Mouse (Mus musculus) brown adipose tissue, adult 24 weeks (tissue): ENCODE measurements around the gene Gm26620. TPM values are rescaled to one million over a fixed set of nuclear protein-coding genes. Genes with fewer than 3 reads are reported as not detected.

Experiments used
- H3K27ac ChIP-seq: fragments of 200-500 bp; replicated peaks from 2 replicates; pipeline ENCODE4 v1.5.1; 2012; ENCODE audit warnings: low read depth, mild to moderate bottlenecking, low read length
- H3K4me1 ChIP-seq: fragments of 200-500 bp; 2 replicates; pipeline ENCODE4 v1.6.1; 2012; ENCODE audit warnings: low read length, mixed read lengths; ENCODE audit not compliant: control insufficient read depth, insufficient read depth, insufficient read length
- H3K4me3 ChIP-seq: fragments of 200-500 bp; 2 replicates; pipeline ENCODE4 v1.5.1; 2012; ENCODE audit warnings: low read depth, mild to moderate bottlenecking, low read length, moderate library complexity; ENCODE audit not compliant: insufficient read depth
- polyA plus RNA-seq: library from polyadenylated mRNA; stranded (reverse); fragments of >200 nt; gene quantifications from 2 replicates; pipeline ENCODE4 v1.2.4, GENCODE M21; 2012; ENCODE audit not compliant: missing spikeins, insufficient read depth, insufficient read length

Gene Gm26620
- polyA plus RNA-seq, 1 experiment = not detected

- H3K27ac ChIP-seq = no peak overlapping the region
- H3K4me3 ChIP-seq = no peak overlapping the region
- H3K4me1 ChIP-seq = peaks cover 5% of the 10 kb centered on the region; the same call in 1 of the 2 replicates
Measured at GRCm38 (mm10) chr1:170864754-170865153, 20.1 kb upstream of the Gm26620 start.

DNA sequence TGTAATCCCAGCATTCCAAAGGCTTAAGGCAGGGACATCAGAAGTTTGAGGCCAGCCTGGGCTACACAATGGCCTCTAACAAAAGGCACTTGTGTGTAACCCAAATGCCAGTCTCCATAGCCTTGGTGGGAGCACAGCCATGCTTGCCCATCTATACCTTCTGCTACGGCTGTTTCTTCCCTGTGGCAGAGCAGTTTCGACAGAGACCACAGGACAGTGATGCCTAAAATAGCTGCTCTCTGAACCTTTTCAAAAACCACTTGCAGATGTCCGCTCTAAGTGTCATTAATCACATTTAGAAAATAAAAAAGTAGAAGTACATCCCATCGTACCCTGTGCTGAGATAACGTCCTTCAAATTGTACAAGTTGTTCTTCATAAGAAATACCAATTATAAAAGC lies 19.5 kb upstream of the Gm26620 start:
- no peak overlapping the region for H3K27ac ChIP-seq
- peaks cover 5% of the 10 kb centered on the region; the same call in 1 of the 2 replicates for H3K4me1 ChIP-seq
- H3K4me3 ChIP-seq = no peak overlapping the region

DNA sequence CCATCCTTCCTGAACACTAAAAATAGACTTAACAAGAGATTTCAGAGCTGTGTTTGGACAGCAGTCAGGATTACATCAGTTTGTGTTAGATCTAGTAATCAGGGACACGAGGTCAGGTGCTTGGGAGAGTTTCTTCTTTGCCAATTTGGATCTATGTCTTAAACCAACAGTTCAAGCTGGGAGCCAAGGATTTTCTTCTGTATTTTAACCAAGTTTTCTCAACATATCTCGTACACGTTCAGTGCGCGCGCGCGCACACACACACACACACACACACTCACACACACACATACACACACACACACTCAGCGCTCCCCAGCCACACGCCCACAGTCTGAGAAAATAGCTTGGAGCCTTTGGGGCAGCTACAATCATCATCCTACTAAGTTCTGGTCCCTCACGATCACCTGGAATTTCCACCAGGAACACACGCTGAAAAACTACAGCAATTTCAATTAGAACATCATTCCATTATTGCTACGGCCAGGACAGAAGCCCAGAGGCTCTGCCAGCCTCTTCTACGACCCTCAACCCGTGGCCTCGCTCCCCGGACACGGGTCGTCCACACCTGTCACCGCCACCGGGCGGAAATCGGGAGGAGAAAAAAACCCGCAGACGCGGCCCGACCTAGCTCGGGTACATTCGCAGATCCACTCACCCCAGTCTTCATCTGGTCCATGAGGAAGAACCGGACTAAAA lies 17.7 kb upstream of the Gm26620 start:
- Histone ChIP-seq H3K27ac (peak overlapping the region; percentile 73), H3K4me3 (peak overlapping the region; percentile 83), H3K4me1 (peaks cover 5% of the 10 kb centered on the region; the same call in 1 of the 2 replicates)

DNA sequence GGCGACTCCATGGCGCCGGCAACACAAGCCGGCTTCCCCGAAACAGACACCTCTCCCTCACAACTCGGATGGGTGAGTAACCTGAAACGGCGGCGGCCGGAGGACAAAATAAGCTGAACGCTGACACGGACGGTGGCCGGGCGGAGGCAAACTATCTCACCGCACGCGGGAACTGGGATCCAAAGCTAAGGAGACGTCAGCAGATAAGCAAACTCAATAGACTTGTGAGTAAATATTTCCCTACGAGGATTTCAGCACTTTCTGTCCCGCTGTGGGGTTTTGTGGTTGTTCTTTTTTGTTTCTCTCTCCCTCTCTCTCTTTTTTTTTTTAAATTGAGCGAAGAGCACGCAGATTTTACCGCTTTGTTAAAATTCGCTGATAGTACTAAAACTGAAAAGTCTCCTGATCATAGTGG lies 17.2 kb upstream of the Gm26620 start, which contains the start of gene Atf6:
TSS of gene Atf6 (minus strand) at position 81 of the 415 bp plus-strand sequence.
- Histone ChIP-seq H3K4me3 (peak within 1 kb of the TSS; percentile 83), H3K27ac (peak within 1 kb of the TSS; percentile 73), H3K4me1 (peaks cover 3% of the 10 kb centered on the region; the same call in 1 of the 2 replicates)

GRCm38 (mm10) chr1:170868107-170868904 lies 16.6 kb upstream of the Gm26620 start:
- H3K4me1 ChIP-seq = 0 out of 2 replicates have a peak, but pooled peaks cover 2% of the 10 kb centered on the region
- peak overlapping the region; percentile 56; the same call in 1 of the 2 replicates for H3K27ac ChIP-seq
- peak overlapping the region; percentile 83 for H3K4me3 ChIP-seq

- peak overlapping the region; percentile 64 for H3K4me3 ChIP-seq
- H3K27ac ChIP-seq = no peak overlapping the region
- 0 out of 2 replicates have a peak, but pooled peaks cover 2% of the 10 kb centered on the region for H3K4me1 ChIP-seq
Measured at GRCm38 (mm10) chr1:170868905-170869283, 16.0 kb upstream of the Gm26620 start.

DNA sequence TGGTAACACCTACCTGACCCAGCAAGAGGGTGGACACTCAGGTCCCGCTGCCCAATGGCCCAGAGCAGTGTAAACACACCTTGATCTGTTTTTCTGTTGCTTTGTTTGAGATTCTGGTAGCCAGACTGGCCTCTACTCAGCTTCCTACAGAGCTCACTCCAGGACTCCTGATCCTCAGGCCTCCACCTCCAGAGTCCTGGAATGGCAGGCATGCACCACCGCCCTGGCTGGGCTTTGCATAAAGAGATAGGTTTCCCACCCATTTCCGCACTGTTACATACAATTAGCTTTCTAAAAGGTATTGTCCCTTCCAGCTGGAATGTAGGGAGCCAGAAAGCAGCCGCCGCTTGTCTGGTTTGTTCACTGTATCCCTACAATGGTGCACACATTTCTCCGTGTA lies 13.5 kb upstream of the Gm26620 start:
- Histone ChIP-seq H3K27ac (no peak overlapping the region), H3K4me3 (no peak overlapping the region), H3K4me1 (no peaks in the 10 kb centered on the region)

DNA sequence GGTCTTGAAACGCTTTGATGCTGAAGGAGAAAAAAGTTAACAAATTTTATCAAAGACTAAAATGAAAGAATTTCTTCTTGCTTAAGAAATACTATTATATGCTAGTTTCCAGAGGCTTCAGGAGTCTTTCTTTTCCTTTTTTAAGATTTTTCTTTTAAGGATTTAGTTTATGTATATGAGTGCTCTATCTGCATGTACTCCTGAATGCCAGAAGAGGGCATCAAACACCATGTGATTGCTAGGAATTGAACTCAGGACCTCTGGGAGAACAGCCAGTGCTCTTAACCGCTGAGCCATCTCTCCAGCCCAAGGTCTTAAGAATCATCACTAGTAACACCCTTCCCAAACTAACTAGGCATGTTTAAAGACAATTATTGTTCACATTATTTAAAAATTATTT lies 12.9 kb upstream of the Gm26620 start:
- Histone ChIP-seq H3K4me3 (no peak overlapping the region), H3K27ac (no peak overlapping the region), H3K4me1 (no peaks in the 10 kb centered on the region)

GRCm38 (mm10) chr1:170875676-170876075 lies 9.2 kb upstream of the Gm26620 start:
- Histone ChIP-seq H3K4me1 (no peaks in the 10 kb centered on the region), H3K4me3 (no peak overlapping the region), H3K27ac (no peak overlapping the region)

GRCm38 (mm10) chr1:170876906-170877305 lies 8.0 kb upstream of the Gm26620 start:
- Histone ChIP-seq H3K4me3 (no peak overlapping the region), H3K4me1 (no peaks in the 10 kb centered on the region), H3K27ac (no peak overlapping the region)

DNA sequence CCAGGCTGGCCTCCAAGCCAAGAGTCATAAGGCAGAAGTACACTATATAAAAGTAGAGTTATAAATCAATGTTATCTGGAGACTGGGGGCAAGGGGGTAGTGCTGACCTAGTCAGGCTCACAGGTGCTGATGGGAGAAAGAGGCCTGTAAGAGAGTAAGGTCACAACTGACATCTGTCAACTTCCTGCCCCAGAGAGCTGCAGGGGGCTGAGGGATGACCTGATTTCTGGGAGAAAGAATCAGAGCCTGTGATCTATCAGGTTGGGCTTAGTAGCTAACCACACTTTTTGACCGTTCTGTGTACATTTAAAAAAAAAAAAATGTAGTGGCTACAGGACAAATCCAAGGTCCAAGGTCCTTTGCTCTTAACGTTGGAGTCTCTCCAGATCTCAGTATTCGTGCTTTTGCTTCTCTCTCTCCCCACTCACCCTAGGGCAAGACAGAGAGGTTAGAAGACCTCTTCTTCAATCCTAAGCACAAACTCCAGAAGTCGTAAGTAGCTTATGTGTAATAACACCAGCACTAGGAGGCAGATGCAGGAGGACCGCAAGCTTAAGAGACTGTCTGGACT lies 1.9 kb upstream of the Gm26620 start:
- Histone ChIP-seq H3K27ac (no peak overlapping the region), H3K4me3 (no peak overlapping the region), H3K4me1 (peaks cover 4% of the 10 kb centered on the region; the same call in 1 of the 2 replicates)

DNA sequence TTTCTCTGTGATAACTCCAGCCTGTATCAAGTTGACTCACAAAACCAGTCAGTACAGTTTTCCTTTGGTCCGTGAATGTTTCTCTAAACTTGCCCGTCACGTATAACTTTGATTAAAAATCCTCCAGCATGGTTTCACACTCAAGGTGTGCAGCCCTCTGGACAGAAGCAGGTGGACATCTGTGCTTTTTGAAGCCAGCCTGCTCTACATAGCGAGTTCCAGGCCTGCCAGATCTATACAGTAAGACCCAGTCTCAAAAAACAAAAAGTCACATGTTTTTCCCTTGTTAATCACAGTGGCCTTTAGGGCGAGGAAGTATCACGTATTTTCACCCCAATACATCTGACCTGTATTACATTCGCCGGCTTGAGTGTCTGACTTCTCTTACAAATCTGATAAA lies 475 bp upstream of the Gm26620 start:
- Histone ChIP-seq H3K27ac (no peak overlapping the region), H3K4me3 (peak overlapping the region; percentile 90), H3K4me1 (peaks cover 4% of the 10 kb centered on the region; the same call in 1 of the 2 replicates)

DNA sequence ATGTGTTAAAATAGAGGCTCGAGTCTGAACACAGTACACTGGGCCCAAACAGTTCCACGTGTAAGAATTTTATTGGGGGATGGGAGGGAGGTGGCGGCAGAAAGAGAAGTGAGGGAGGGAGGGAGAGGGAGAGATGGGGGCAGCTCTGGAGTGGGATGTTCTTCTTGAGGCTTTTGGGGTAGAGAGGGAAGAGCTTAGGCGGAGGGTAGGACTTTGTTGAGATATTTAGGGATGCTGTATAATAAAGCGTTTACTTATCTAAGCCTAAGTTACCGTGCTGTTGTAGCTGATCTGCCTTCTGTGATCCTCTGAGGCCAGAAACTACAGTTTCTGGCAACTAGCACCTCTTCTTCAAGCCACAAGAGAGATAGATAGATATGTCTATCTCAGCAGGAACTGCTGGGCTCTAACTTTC lies 1.2 kb downstream of the Gm26620 start:
- Histone ChIP-seq H3K4me3 (no peak overlapping the region), H3K4me1 (peaks cover 4% of the 10 kb centered on the region; the same call in 1 of the 2 replicates), H3K27ac (no peak overlapping the region)

GRCm38 (mm10) chr1:170889310-170889709 lies 4.4 kb downstream of the Gm26620 start:
- peaks cover 2% of the 10 kb centered on the region; the same call in 1 of the 2 replicates for H3K4me1 ChIP-seq
- H3K4me3 ChIP-seq = no peak overlapping the region
- no peak overlapping the region for H3K27ac ChIP-seq

DNA sequence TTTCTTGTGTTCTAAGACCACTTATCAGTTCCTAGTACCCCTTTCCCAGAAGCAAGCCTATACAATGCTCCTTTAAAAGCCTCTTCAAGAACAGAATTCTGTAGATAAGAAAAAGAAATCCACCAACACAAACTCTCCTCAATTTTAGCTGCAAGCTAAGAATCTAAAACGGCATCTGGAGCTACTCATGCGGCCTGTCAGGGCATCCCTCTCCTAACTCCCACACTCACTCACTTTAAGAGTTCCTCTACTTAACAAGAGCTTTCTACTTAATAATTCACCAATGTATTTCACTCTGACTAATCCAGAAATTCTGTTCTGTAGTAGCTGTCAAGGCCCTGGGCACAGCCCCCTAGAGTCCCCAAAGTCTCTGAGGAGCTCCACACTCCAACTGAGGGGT lies 6.8 kb downstream of the Gm26620 start:
- no peak overlapping the region for H3K27ac ChIP-seq
- no peak overlapping the region for H3K4me3 ChIP-seq
- H3K4me1 ChIP-seq = no peaks in the 10 kb centered on the region
